Mouse (Mus musculus) urinary bladder, postnatal 0 days (tissue): ENCODE data around the gene Rab28. TPM values are rescaled to one million over a fixed set of nuclear protein-coding genes. Genes with fewer than 3 reads are reported as not detected.

Experiments
- polyA plus RNA-seq: library from polyadenylated mRNA; unstranded; fragments of >200 nt; fragmentation: Nextera tagmentation; extraction: Ambion mirVana; gene quantifications from 2 replicates; pipeline ENCODE4 v1.2.1, GENCODE M21; 2015

The Rab28 gene
- 44.1 and 44.2 TPM in 2 replicates for polyA plus RNA-seq

DNA sequence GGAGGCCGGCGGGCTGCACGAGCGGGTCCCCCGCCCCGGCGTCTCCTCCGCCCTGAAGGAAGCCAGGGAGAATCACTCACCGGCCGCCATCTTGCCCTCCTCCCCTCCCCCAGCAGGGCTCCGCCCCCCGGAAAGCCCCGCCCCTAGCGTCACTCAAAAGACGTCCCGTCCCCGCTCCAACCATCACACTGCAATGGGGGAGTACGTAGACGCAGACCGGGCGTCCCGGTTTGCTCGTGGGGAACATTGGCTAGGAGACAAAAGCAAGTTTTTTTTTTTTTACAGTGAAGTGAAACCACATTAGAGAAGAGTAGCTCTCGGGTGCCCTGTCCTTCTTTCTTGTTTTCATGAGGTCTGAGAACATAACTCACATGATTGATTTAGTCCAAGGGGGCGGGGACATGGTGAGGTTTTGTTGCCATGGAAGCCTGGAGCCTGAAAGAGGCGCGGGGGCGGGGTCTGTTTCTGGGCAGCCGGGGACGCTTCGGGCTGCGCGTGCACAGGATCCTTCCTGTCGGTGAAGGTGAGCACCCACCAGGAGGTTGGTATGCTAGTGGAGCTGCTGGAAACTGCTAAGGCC is at the start of gene Rab28:
Gene Rab28, minus strand, starts transcription at position 107 of the 580 bp plus-strand sequence.

Other genes with a start within 250 kb of the Rab28 start
- gene Nkx3-2, start 56.3 kb upstream of the Rab28 start, polyA plus RNA-seq, result not detected in 2 replicates
- 12.5 and 12.8 TPM in 2 replicates for gene Bod1l, start 136.2 kb upstream of the Rab28 start, polyA plus RNA-seq